ENCODE assay signal across 8 mouse cellular contexts in genomic region chr5:113591166-113591565, GRCm38 (mm10). TPM values are rescaled to one million over a fixed set of nuclear protein-coding genes. Genes with fewer than 3 reads are reported as not detected.
A peak's percentile ranks its signal among the peaks of the same experiment; 100 is the strongest.
DNase-seq lines count a peak whose midpoint lies in the region; ATAC-seq lines count a peak whose summit lies in the region.

No protein-coding gene starts in this region.

- H3K36me3 ChIP-seq in kidney, embryonic 15.5 days = no peaks in the 10 kb centered on the region
- H3K36me3 ChIP-seq in kidney, embryonic 14.5 days (ENCODE audit: control insufficient read depth, insufficient read depth, low read length) = no peaks in the 10 kb centered on the region
- no peaks in the 10 kb centered on the region for H3K36me3 ChIP-seq in embryonic facial prominence, embryonic 12.5 days
- no peaks in the 10 kb centered on the region for H3K36me3 ChIP-seq in hindbrain, embryonic 15.5 days
- no peaks in the 10 kb centered on the region for H3K36me3 ChIP-seq in neural tube, embryonic 12.5 days

- DNase-seq in spleen, postnatal 36 days (ENCODE audit: low spot score in 2 of 2) = no peak
- DNase-seq in thymus, postnatal 25 days = no peak
- no peak for DNase-seq in MN1 (ENCODE audit: low spot score)

- H3K27me3 ChIP-seq in kidney, embryonic 15.5 days = no peaks in the 10 kb centered on the region
- H3K27me3 ChIP-seq in kidney, embryonic 14.5 days (ENCODE audit: control insufficient read depth, insufficient read depth, low read length) = no peaks in the 10 kb centered on the region
- no peaks in the 10 kb centered on the region for H3K27me3 ChIP-seq in embryonic facial prominence, embryonic 12.5 days
- H3K27me3 ChIP-seq in hindbrain, embryonic 15.5 days = no peaks in the 10 kb centered on the region
- H3K27me3 ChIP-seq in neural tube, embryonic 12.5 days (replicated peaks) = 0 out of 2 replicates have a peak, but pooled peaks cover 4% of the 10 kb centered on the region

- H3K4me1 ChIP-seq in kidney, embryonic 15.5 days = peaks cover 41% of the 10 kb centered on the region
- peaks cover 11% of the 10 kb centered on the region for H3K4me1 ChIP-seq in kidney, embryonic 14.5 days (ENCODE audit: control insufficient read depth, insufficient read depth, low read length)
- peaks cover 29% of the 10 kb centered on the region for H3K4me1 ChIP-seq in embryonic facial prominence, embryonic 12.5 days
- H3K4me1 ChIP-seq in hindbrain, embryonic 15.5 days (replicated peaks) = peaks cover 30% of the 10 kb centered on the region
- H3K4me1 ChIP-seq in neural tube, embryonic 12.5 days = peaks cover 39% of the 10 kb centered on the region

- no peak overlapping the region for H3K4me3 ChIP-seq in kidney, embryonic 15.5 days (replicated peaks)
- H3K4me3 ChIP-seq in kidney, embryonic 14.5 days (ENCODE audit: low read length) = no peak overlapping the region
- H3K4me3 ChIP-seq in embryonic facial prominence, embryonic 12.5 days = no peak overlapping the region
- no peak overlapping the region for H3K4me3 ChIP-seq in hindbrain, embryonic 15.5 days
- no peak overlapping the region for H3K4me3 ChIP-seq in neural tube, embryonic 12.5 days

- no peak overlapping the region for H3K9ac ChIP-seq in kidney, embryonic 15.5 days
- H3K9ac ChIP-seq in kidney, embryonic 14.5 days (ENCODE audit: low read depth, low read length) = no peak overlapping the region
- H3K9ac ChIP-seq in embryonic facial prominence, embryonic 12.5 days = no peak overlapping the region
- H3K9ac ChIP-seq in hindbrain, embryonic 15.5 days = peak overlapping the region; percentile 15
- 0 out of 2 replicates have a peak overlapping the region, but pooled peaks have one; percentile 8 for H3K9ac ChIP-seq in neural tube, embryonic 12.5 days

- 18% methylated on average over 3 of the region's 3 CpGs for WGBS in kidney, embryonic 15.5 days
- WGBS in kidney, embryonic 14.5 days = 8% methylated on average over 3 of the region's 3 CpGs
- WGBS in embryonic facial prominence, embryonic 12.5 days = 6% methylated on average over 3 of the region's 3 CpGs
- WGBS in hindbrain, embryonic 15.5 days = 6% methylated on average over 3 of the region's 3 CpGs
- 9% methylated on average over 3 of the region's 3 CpGs for WGBS in neural tube, embryonic 12.5 days

- no peaks in the 10 kb centered on the region for H3K9me3 ChIP-seq in kidney, embryonic 15.5 days (replicated peaks)
- H3K9me3 ChIP-seq in kidney, embryonic 14.5 days (ENCODE audit: control insufficient read depth, low read length) = no peaks in the 10 kb centered on the region
- H3K9me3 ChIP-seq in embryonic facial prominence, embryonic 12.5 days = no peaks in the 10 kb centered on the region
- no peaks in the 10 kb centered on the region for H3K9me3 ChIP-seq in hindbrain, embryonic 15.5 days
- no peaks in the 10 kb centered on the region for H3K9me3 ChIP-seq in neural tube, embryonic 12.5 days

- ATAC-seq in kidney, embryonic 15.5 days (replicated peaks; ENCODE audit: low FRiP score) = no peak
- no peak for ATAC-seq in kidney, embryonic 14.5 days (ENCODE audit: low FRiP score, low TSS enrichment)
- ATAC-seq in embryonic facial prominence, embryonic 12.5 days (ENCODE audit: insufficient number of reproducible peaks, insufficient read depth, low FRiP score, low TSS enrichment) = no peak
- ATAC-seq in hindbrain, embryonic 15.5 days (ENCODE audit: low FRiP score, low read depth) = no peak
- ATAC-seq in neural tube, embryonic 12.5 days (ENCODE audit: low FRiP score, low read depth) = 0 out of 2 replicates have a peak, but pooled peaks have one; percentile 5

- H3K4me2 ChIP-seq in kidney, embryonic 15.5 days = no peak overlapping the region
- H3K4me2 ChIP-seq in kidney, embryonic 14.5 days (replicated peaks; ENCODE audit: low read depth, low read length) = no peak overlapping the region
- no peak overlapping the region for H3K4me2 ChIP-seq in embryonic facial prominence, embryonic 12.5 days (replicated peaks)
- H3K4me2 ChIP-seq in hindbrain, embryonic 15.5 days = no peak overlapping the region
- H3K4me2 ChIP-seq in neural tube, embryonic 12.5 days (replicated peaks) = peak overlapping the region; percentile 12; the same call in 1 of the 2 replicates

- 0 out of 2 replicates have a peak overlapping the region, but pooled peaks have one; percentile 37 for H3K27ac ChIP-seq in kidney, embryonic 15.5 days
- no peak overlapping the region for H3K27ac ChIP-seq in kidney, embryonic 14.5 days (ENCODE audit: low read depth, low read length)
- H3K27ac ChIP-seq in embryonic facial prominence, embryonic 12.5 days = peak overlapping the region; percentile 37
- H3K27ac ChIP-seq in hindbrain, embryonic 15.5 days (replicated peaks) = peak overlapping the region; percentile 86
- 0 out of 2 replicates have a peak overlapping the region, but pooled peaks have one; percentile 32 for H3K27ac ChIP-seq in neural tube, embryonic 12.5 days

RNA-seq across cellular contexts. Expression of gene Cmklr1, which starts 59.1 kb away (rescaled TPM):
- polyA plus RNA-seq in kidney, embryonic 15.5 days (2015; fragmentation: Nextera tagmentation; extraction: Ambion mirVana) = 5.0 and 6.0 TPM in 2 replicates
- 3.6 and 4.9 TPM in 2 replicates for polyA plus RNA-seq in kidney, embryonic 14.5 days (2014; fragmentation: Nextera tagmentation; extraction: Ambion mirVana)
- 2.1 and 3.3 TPM in 2 replicates for polyA plus RNA-seq in embryonic facial prominence, embryonic 12.5 days (2016; fragmentation: Nextera tagmentation; extraction: Ambion mirVana)
- polyA plus RNA-seq in hindbrain, embryonic 15.5 days (2015; fragmentation: Nextera tagmentation; extraction: Ambion mirVana) = 2.0 and 4.4 TPM in 2 replicates
- polyA plus RNA-seq in neural tube, embryonic 12.5 days (2016; fragmentation: Nextera tagmentation; extraction: Ambion mirVana) = 2.2 and 2.3 TPM in 2 replicates

Comparison
In these comparisons a context has a peak if more than half of its experiments do, and no peak if none do; other contexts are left out.
1. H3K9ac ChIP-seq: peak in hindbrain, embryonic 15.5 days (single experiment) and neural tube, embryonic 12.5 days (single experiment); none in kidney, embryonic 15.5 days (single experiment), kidney, embryonic 14.5 days (single experiment) and embryonic facial prominence, embryonic 12.5 days (single experiment).